Mouse (Mus musculus) monocyte, adult 5-6 weeks (primary cell): ENCODE data around the gene Degs1. TPM values are rescaled to one million over a fixed set of nuclear protein-coding genes. Genes with fewer than 3 reads are reported as not detected.
A peak's percentile ranks its signal among the peaks of the same experiment; 100 is the strongest.

Experiments used
- ATAC-seq: fragments of 153-309, 156-312 bp; replicated peaks from 2 replicates; pipeline ENCODE4 v1.8.0; 2017; ENCODE audit warnings: mild to moderate bottlenecking; ENCODE audit not compliant: low TSS enrichment, insufficient number of reproducible peaks, severe bottlenecking, poor library complexity, low FRiP score
- total RNA-seq: library from RNA; stranded (forward); fragments of 200-1000, 200-491, 200-594 nt; gene quantifications from 3 replicates; pipeline ENCODE4 v1.2.3, GENCODE M21; 2017

Degs1 gene
- total RNA-seq, 1 experiment from 2014 or later, result 162 TPM

- no peak for ATAC-seq
These were observed 44.4 kb downstream of the Degs1 start for GRCm38 (mm10) chr1:182238056-182238703.

GRCm38 (mm10) chr1:182237386-182237785 lies 45.2 kb downstream of the Degs1 start:
- ATAC-seq, result no peak

GRCm38 (mm10) chr1:182235174-182235573 lies 47.4 kb downstream of the Degs1 start:
- no peak for ATAC-seq

GRCm38 (mm10) chr1:182229381-182229780 lies 53.2 kb downstream of the Degs1 start:
- no peak for ATAC-seq

GRCm38 (mm10) chr1:182227141-182227963 lies 55.3 kb downstream of the Degs1 start:
- no peak for ATAC-seq

GRCm38 (mm10) chr1:182226261-182226660 lies 56.3 kb downstream of the Degs1 start:
- 0 out of 2 replicates have a peak, but pooled peaks have one; percentile 17 for ATAC-seq

Other genes starting within 250 kb of the Degs1 start
- 122 to 171 TPM (median 147 TPM) in 3 replicates for gene Srp9, start 158.1 kb downstream of the Degs1 start, total RNA-seq
- not detected in 3 replicates for gene Vmn1r1, start 118.3 kb downstream of the Degs1 start, total RNA-seq
- 35.3 to 43.4 TPM (median 37.8 TPM) in 3 replicates for gene Fbxo28, start 58.8 kb upstream of the Degs1 start, total RNA-seq
- 14.7 to 27.1 TPM (median 23.8 TPM) in 3 replicates for gene Trp53bp2, start 126.4 kb upstream of the Degs1 start, total RNA-seq
- 167 to 244 TPM (median 240 TPM) in 3 replicates for gene Capn2, start 234.8 kb upstream of the Degs1 start, total RNA-seq